Mouse (Mus musculus): ENCODE measurements around the gene Coa3.
"Not testable (repeated sequence)": the region's sequence is repeated elsewhere in the genome, so short reads cannot be mapped to it uniquely, and the experiment has no call there.

Coa3 gene

DNA sequence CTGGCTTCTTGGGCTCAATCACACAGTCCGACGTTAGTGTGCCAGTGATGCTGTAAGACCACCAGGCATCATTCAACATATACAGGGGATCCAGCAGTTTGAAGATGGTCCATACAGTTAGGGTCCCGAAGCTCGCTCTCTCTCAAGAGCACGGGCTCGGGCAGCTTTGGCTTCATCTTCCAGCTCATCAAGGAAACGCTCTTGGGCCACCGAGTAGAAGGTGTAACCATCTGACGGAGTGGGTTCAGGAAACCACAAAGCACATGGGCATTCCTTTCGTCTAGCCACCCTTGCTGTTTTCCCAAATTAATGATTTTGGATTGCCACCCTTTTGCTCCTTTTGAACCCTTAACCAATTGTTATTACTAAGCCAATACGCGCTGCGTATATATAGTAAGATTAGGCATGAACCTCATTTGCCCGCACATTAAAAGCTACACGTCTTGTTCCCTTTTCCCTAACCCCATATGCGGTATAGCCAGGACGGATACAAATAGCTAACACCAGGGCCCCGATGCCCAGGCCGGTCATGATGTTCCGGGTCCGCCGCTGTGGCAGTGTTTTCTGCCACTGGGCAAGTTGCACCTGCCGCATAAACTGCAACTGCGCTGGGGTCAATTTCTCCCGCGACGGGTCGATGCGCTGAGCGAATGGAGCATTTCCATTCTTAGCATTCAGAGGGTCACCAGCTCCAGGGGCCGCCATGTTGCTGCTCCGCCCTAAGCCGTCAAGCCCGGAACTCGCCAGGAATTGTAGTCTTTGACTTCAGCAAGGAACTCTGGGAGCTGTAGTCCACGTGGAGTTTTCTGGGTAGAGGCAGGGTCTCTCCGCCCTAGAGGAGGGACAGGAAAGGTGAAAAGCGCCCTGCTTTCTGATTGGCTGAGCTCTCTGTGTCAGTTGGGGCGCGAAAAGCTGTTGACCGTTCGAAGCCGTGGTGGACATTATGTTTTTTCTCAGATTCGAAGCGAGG lies at the start of gene Coa3, which contains the start of gene Cntd1:
Coa3 (minus strand) TSS at position 892 of the 970 bp plus-strand sequence.
Cntd1 (plus strand) TSS at position 790 of the 970 bp plus-strand sequence.
- DNase-seq = peak; percentile 94

GRCm38 (mm10) chr11:101327311-101327710 lies 48.4 kb upstream of the Coa3 start:
- DNase-seq = no peak

DNA sequence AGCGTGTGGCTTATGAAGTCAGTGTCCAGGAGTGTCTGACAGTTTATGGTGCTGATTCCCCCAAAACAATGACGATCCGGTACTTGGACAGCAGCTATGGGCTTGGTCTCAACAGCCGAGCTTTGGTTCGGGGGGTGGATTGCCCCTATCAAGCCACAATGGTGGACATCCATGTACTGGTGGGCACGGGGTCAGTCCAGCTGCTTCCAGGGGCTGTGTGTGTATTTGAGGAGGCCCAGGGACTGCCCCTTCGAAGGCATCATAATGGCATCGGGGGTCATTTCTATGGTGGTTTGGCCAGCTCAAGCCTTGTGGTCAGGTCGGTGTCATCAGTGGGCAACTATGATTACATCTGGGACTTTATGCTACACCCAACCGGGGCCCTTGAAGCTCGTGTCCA lies 47.2 kb upstream of the Coa3 start:
- DNase-seq = no peak

DNA sequence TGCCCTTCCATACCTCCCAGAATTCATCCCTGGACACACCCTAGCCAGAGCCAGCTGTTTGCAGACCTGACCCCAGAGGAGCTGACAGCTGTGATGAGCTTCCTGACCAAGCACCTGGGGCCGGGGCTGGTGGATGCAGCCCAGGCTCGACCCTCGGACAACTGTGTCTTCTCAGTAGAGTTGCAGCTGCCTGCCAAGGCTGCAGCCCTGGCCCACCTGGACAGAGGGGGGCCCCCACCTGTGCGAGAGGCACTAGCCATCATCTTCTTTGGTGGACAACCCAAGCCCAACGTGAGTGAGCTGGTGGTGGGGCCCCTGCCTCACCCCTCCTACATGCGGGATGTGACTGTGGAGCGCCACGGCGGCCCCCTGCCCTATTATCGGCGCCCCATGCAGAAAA lies 46.3 kb upstream of the Coa3 start:
- DNase-seq = not testable (repeated sequence)

DNA sequence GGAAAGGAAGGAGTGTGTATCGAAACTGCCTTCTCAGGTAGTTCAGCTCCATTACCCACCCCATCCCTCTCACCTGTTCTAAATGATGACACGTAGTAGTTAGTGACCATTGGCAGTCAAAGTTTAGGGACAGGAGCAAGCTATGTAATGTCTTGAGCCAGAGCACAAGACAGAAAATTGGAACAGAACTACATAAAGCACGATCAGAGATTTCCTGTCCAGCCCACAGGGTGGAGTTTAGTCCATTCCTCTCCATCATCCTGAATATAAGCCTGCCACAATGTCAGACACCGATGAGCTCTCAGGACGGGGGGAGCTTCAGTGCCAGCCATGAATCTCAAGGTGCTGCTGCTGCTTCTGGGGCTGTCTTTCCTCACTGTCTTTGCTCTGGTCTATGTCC lies 45.8 kb upstream of the Coa3 start, which contains the start of gene Aoc2:
Aoc2 (plus strand) TSS at position 301 of the 400 bp plus-strand sequence.
- DNase-seq = no peak

GRCm38 (mm10) chr11:101323609-101324008 lies 44.7 kb upstream of the Coa3 start:
- DNase-seq = peak; percentile 83

DNA sequence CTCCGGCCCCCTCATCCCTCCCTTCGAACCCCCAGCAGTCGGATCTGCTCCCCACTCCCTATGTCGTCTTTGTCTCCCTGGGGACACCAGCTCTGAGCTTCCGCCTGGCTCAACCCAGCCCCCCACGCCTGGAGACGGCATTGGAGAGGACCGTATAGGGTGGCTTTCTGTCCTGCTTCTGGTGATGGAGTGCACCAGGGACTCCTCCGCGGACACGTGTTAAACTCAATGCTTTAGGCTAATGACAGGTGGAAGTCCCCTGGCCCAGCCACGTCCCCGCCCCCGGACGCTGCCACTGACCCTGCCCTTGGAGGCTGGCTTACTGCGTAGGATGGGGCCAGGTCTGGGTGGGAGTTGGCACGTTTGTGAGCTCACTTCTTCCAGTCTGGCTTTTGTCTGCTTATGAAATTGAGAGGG lies 37.6 kb upstream of the Coa3 start:
- DNase-seq = no peak

GRCm38 (mm10) chr11:101315665-101316500 lies 37.0 kb upstream of the Coa3 start, which contains the start of gene Psme3:
Gene Psme3 (plus strand): TSS chr11:101316213.
- peak; percentile 94 for DNase-seq

DNA sequence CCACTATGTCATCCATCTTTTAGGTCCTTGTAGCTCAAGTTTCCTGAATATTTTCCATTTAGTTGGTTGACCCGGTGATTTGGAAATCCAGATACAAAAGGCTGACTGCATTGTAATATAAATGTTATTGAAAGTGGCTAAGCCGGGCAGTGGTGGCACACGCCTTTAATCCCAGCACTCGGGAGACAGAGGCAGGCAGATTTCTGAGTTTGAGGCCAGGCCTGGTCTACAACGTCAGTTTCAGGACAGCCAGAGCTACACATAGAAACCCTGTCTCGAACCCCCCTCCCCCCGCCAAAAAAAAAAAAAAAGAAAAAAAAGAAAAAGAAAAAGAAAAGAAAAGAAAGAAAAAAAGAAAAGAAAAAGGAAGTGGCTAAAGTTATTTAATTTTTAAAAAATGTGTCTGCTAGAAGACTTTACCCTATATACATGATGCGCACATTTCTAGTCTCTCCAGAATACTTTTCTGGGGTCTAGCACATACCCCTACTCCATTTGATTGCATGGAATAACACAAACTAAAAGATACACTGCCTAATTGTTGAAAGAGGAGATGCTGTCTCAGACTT lies 36.3 kb upstream of the Coa3 start:
- DNase-seq = no peak

- no peak for DNase-seq
These were observed 35.7 kb upstream of the Coa3 start for GRCm38 (mm10) chr11:101314567-101314966.

- DNase-seq = no peak
These were observed 33.2 kb upstream of the Coa3 start for GRCm38 (mm10) chr11:101312150-101312549.

- DNase-seq = no peak
These were observed 32.2 kb upstream of the Coa3 start for GRCm38 (mm10) chr11:101311083-101311482.

DNA sequence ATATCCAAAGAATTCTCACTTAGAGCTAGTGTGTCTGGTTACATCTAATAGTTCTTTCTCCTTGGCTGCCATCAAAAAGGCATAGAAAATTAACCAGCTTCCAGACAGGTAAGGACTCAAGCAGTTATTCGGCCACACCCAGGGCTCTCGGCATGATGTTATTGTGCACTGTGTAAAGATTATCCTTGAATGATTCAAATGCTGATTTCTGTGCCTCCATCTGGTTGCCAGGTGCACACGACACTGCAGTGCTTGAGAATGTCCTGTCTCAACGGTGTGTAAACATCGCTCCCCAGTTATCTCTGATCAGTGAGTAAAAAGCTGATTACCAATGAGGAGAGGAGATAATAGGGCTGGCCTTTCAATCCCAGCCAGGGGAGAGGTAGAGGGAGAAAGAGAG lies 28.8 kb upstream of the Coa3 start:
- DNase-seq = no peak

GRCm38 (mm10) chr11:101302004-101302798 lies 23.3 kb upstream of the Coa3 start, which contains the start of gene Becn1:
Gene Becn1 (minus strand): TSS chr11:101302286.
- peak; percentile 99 for DNase-seq

- DNase-seq = no peak
These were observed 22.5 kb upstream of the Coa3 start for GRCm38 (mm10) chr11:101301299-101302003.

DNA sequence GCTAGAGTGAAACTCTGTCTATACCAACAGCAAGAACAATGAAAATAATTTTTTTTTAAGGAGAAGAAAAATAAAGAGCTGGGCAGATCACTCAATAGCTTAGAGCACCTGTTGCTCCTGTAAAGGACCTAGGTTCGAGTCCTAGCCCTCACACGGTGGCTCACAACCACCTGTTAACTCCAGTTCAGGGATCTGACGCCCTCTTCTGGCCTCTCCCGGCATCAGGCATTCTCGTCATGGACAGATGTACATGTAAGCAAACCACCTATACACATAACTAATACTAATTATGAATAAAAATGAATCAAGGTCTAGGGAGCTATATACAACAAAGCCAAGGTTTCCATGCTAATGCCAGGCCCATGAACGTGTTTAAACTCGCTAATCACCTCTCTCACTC lies 22.0 kb upstream of the Coa3 start:
- DNase-seq = no peak

- no peak for DNase-seq
These were observed 16.3 kb upstream of the Coa3 start for GRCm38 (mm10) chr11:101295191-101295590.

DNA sequence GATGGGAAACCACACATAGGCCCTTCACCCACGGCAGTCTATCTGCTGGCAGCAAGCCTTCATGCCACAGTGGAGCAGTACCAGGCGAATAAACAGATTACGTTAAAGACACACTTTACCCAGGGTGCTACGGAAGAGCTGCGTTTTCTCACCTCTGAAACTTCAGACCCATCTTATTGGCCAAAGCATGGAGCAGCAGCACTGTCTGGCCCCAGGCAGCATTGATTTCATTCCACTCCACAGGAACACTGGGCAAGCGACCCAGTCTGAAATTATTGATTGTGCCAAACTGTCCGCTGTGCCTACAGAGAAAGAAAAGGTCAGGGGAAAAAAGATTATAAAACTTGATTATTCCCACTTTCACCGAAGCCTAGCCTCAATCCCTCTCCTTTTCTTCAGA lies 12.3 kb upstream of the Coa3 start:
- no peak for DNase-seq

DNA sequence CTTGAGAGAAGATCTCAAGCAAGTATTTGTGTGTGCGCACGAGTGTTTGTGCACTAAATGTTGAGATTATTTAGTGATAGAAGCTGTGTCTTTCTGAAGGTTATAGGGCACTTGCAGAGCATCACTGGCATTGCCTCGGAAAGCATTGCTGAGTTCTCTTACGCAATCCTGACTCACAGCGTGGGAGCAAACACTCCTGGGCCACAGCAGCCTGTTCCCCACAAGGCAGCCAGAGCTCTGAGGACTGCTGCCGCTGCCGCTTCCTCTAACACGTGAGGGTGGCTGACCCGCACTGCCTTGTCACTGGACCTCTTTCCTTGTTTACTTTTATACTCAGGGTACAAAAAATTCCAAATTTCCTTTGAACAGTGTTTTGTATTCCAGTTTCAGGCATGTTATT lies 8.4 kb upstream of the Coa3 start:
- peak; percentile 76 for DNase-seq

DNA sequence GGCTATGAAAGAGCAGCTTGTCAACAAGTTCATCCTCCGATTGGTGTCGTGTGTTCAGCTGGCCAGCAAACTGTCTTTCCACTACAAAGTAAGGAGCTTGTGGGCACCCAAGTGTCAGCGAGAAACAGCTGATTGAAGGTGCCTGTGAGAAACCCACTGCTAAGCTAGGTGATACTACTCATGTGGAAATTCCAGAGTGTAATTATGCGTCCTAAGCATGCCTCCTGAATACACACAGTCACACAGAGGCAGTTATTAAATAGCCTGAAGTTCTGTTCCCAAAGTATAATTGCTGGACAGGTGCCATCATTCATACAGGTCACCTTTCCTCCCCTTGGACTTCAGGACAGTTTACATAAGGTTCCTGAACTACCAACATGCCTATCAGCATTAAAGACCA lies 4.9 kb upstream of the Coa3 start:
- DNase-seq = no peak

GRCm38 (mm10) chr11:101282896-101283295 lies 4.0 kb upstream of the Coa3 start:
- DNase-seq = no peak

Data from lung, postnatal 36 days (tissue).